Mouse (Mus musculus) heart, embryonic 11.5 days (tissue): ENCODE data around the gene Fbxw21. TPM values are rescaled to one million over a fixed set of nuclear protein-coding genes. Genes with fewer than 3 reads are reported as not detected.

Experiments used
- ATAC-seq: fragments of 200-750 bp; cut with Nextera tagmentation; replicated peaks from 2 replicates; pipeline ENCODE4 v1.8.0; 2017; ENCODE audit warnings: moderate library complexity; ENCODE audit not compliant: insufficient number of reproducible peaks, low FRiP score, low TSS enrichment
- H3K27ac ChIP-seq: fragments of 300-500 bp; sonication (generic); 2 replicates; pipeline ENCODE4 v1.5.1; 2014; ENCODE audit warnings: mild to moderate bottlenecking, low read depth, low read length
- H3K27me3 ChIP-seq: fragments of 300-500 bp; sonication (generic); 2 replicates; pipeline ENCODE4 v1.6.1; 2014; ENCODE audit warnings: mild to moderate bottlenecking, low read length, mixed read lengths; ENCODE audit not compliant: control insufficient read depth, insufficient read depth
- H3K36me3 ChIP-seq: fragments of 300-500 bp; sonication (generic); 2 replicates; pipeline ENCODE4 v1.6.1; 2014; ENCODE audit warnings: mild to moderate bottlenecking, low read length, moderate library complexity, mixed read lengths; ENCODE audit not compliant: control insufficient read depth, insufficient read depth
- H3K4me1 ChIP-seq: fragments of 300-500 bp; sonication (generic); 2 replicates; pipeline ENCODE4 v1.6.1; 2014; ENCODE audit warnings: low read length; ENCODE audit not compliant: control insufficient read depth, insufficient read depth
- H3K4me2 ChIP-seq: fragments of 300-500 bp; sonication (generic); 2 replicates; pipeline ENCODE4 v1.6.1; 2014; ENCODE audit warnings: mild to moderate bottlenecking, moderate library complexity
- H3K4me3 ChIP-seq: fragments of 300-500 bp; sonication (generic); 2 replicates; pipeline ENCODE4 v1.5.1; 2014; ENCODE audit warnings: low read depth, low read length
- H3K9ac ChIP-seq: fragments of 300-500 bp; sonication (generic); 2 replicates; pipeline ENCODE4 v1.6.1; 2014; ENCODE audit warnings: mild to moderate bottlenecking, low read depth, low read length, moderate library complexity
- H3K9me3 ChIP-seq: fragments of 300-500 bp; sonication (generic); replicated peaks from 2 replicates; pipeline ENCODE4 v1.6.1; 2016; ENCODE audit warnings: low read length; ENCODE audit not compliant: control insufficient read depth
- WGBS: fragments of 180-500 bp; shearing (Covaris S2); extraction: QIAGEN DNeasy Blood & Tissue Kit; methylation state at CpG from one replicate; pipeline ENCODE4 v1.1.7; 2014; ENCODE audit not compliant: insufficient replicate concordance; 5-methylcytosine and 5-hydroxymethylcytosine counted together
- polyA plus RNA-seq: library from polyadenylated mRNA; unstranded; fragments of >200 nt; fragmentation: Nextera tagmentation; extraction: Ambion mirVana; gene quantifications from 2 replicates; pipeline ENCODE4 v1.2.1, GENCODE M21; 2014

The Fbxw21 gene
- polyA plus RNA-seq, 1 experiment from 2014 or later, result not detected

DNA sequence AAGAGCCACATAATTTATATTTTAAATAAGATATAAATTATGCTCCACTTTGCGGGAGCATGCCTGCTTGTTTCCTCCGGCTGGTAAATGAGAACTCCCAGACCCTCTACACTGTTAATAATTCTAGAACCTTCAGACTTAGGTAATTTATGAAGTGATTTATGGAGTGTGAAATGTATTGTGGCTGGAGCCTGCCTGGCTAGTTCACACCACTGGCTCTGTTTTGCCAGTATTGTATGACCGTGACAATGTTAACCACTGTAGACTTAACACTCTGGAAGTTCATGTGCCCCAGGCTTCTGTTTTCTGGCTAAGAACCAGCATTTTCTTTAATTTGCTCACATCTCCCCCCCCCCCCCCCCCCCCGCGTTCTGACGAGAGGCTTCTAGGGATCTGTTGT, 54.5 kb downstream of the Fbxw21 start:
- Histone ChIP-seq H3K36me3 (peaks cover 39% of the 10 kb centered on the region), H3K27ac (no peak overlapping the region), H3K4me1 (peaks cover 10% of the 10 kb centered on the region), H3K4me2 (no peak overlapping the region), H3K27me3 (no peaks in the 10 kb centered on the region), H3K4me3 (no peak overlapping the region), H3K9ac (no peak overlapping the region), H3K9me3 (no peaks in the 10 kb centered on the region)
- WGBS, result 74% methylated on average over 5 of the region's 6 CpGs
- no peak for ATAC-seq

GRCm38 (mm10) chr9:109105648-109106047, 56.2 kb downstream of the Fbxw21 start:
- WGBS, result 89% methylated on average over 12 of the region's 12 CpGs
- H3K4me3 ChIP-seq, result no peak overlapping the region
- H3K27ac ChIP-seq, result no peak overlapping the region
- H3K9me3 ChIP-seq, result no peaks in the 10 kb centered on the region
- H3K36me3 ChIP-seq, result peaks cover 34% of the 10 kb centered on the region
- no peaks in the 10 kb centered on the region for H3K27me3 ChIP-seq
- no peak for ATAC-seq
- H3K9ac ChIP-seq, result no peak overlapping the region
- H3K4me1 ChIP-seq, result peaks cover 10% of the 10 kb centered on the region
- H3K4me2 ChIP-seq, result no peak overlapping the region

- WGBS, result 76% methylated on average over 12 of the region's 12 CpGs
- H3K4me1 ChIP-seq, result peaks cover 10% of the 10 kb centered on the region
- peaks cover 32% of the 10 kb centered on the region for H3K36me3 ChIP-seq
- no peak overlapping the region for H3K4me3 ChIP-seq
- no peak overlapping the region for H3K27ac ChIP-seq
- no peaks in the 10 kb centered on the region for H3K27me3 ChIP-seq
- no peak overlapping the region for H3K9ac ChIP-seq
- ATAC-seq, result no peak
- H3K9me3 ChIP-seq, result no peaks in the 10 kb centered on the region
- no peak overlapping the region for H3K4me2 ChIP-seq
Observed at GRCm38 (mm10) chr9:109105011-109105410, 56.8 kb downstream of the Fbxw21 start.

- WGBS, result 90% methylated on average over 9 of the region's 9 CpGs
- Histone ChIP-seq H3K27ac (no peak overlapping the region), H3K27me3 (no peaks in the 10 kb centered on the region), H3K9me3 (no peaks in the 10 kb centered on the region), H3K4me2 (no peak overlapping the region), H3K4me1 (peaks cover 18% of the 10 kb centered on the region), H3K4me3 (no peak overlapping the region), H3K9ac (no peak overlapping the region), H3K36me3 (peaks cover 25% of the 10 kb centered on the region)
- ATAC-seq, result no peak
Observed at GRCm38 (mm10) chr9:109104083-109104482, 57.8 kb downstream of the Fbxw21 start.

GRCm38 (mm10) chr9:109103250-109103649, 58.6 kb downstream of the Fbxw21 start:
- Histone ChIP-seq H3K36me3 (peaks cover 19% of the 10 kb centered on the region), H3K4me3 (no peak overlapping the region), H3K4me1 (peaks cover 26% of the 10 kb centered on the region), H3K27me3 (no peaks in the 10 kb centered on the region), H3K9me3 (no peaks in the 10 kb centered on the region), H3K4me2 (no peak overlapping the region), H3K27ac (no peak overlapping the region), H3K9ac (no peak overlapping the region)
- WGBS, result 65% methylated on average over 7 of the region's 7 CpGs
- no peak for ATAC-seq

DNA sequence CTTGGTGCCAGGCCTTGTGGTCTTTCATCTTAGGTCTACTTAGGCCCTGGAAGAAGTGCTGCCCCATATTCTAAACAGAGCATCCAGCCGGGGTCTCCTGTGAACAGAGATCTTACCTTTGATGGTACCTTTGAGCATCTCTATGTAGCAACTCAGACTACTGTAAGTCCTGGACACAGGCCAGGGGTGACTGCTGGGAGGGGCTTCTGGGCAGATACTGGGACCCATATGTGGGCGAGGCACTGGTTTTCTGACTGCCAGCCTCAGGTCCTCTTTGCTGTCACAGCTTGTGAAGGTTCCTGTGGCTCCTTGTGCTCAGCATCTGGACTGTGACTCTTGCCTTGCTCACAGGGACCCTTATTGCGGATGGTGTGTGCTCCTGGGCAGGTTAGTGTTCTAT, 59.3 kb downstream of the Fbxw21 start:
- Histone ChIP-seq H3K27ac (no peak overlapping the region), H3K4me3 (no peak overlapping the region), H3K27me3 (no peaks in the 10 kb centered on the region), H3K4me2 (no peak overlapping the region), H3K36me3 (peaks cover 19% of the 10 kb centered on the region), H3K4me1 (peaks cover 33% of the 10 kb centered on the region), H3K9me3 (no peaks in the 10 kb centered on the region), H3K9ac (no peak overlapping the region)
- no peak for ATAC-seq
- WGBS, result 84% methylated on average over 3 of the region's 3 CpGs

- Histone ChIP-seq H3K4me3 (no peak overlapping the region), H3K9me3 (no peaks in the 10 kb centered on the region), H3K9ac (no peak overlapping the region), H3K27ac (no peak overlapping the region), H3K4me2 (no peak overlapping the region), H3K36me3 (peaks cover 19% of the 10 kb centered on the region), H3K27me3 (no peaks in the 10 kb centered on the region), H3K4me1 (peaks cover 39% of the 10 kb centered on the region)
- 79% methylated on average over 5 of the region's 5 CpGs for WGBS
- ATAC-seq, result no peak
Observed at GRCm38 (mm10) chr9:109101933-109102445, 59.9 kb downstream of the Fbxw21 start.

GRCm38 (mm10) chr9:109100307-109100928, 61.4 kb downstream of the Fbxw21 start:
- Histone ChIP-seq H3K4me1 (peaks cover 48% of the 10 kb centered on the region), H3K27ac (no peak overlapping the region; the same call in 1 of the 2 replicates), H3K9ac (no peak overlapping the region), H3K4me3 (no peak overlapping the region), H3K36me3 (peaks cover 12% of the 10 kb centered on the region), H3K27me3 (no peaks in the 10 kb centered on the region), H3K4me2 (no peak overlapping the region), H3K9me3 (no peaks in the 10 kb centered on the region)
- no peak for ATAC-seq
- whole genome bisulfite sequencing, result 83% methylated on average over 20 of the region's 20 CpGs

- Histone ChIP-seq H3K9me3 (no peaks in the 10 kb centered on the region), H3K4me1 (peaks cover 46% of the 10 kb centered on the region), H3K27ac (peak overlapping the region; percentile 97), H3K4me3 (0 out of 2 replicates have a peak overlapping the region, but pooled peaks have one; percentile 25), H3K36me3 (peaks cover 12% of the 10 kb centered on the region), H3K9ac (peak overlapping the region; percentile 43; the same call in 1 of the 2 replicates), H3K27me3 (no peaks in the 10 kb centered on the region), H3K4me2 (peak overlapping the region; percentile 88)
- peak; percentile 60 for ATAC-seq
- 26% methylated on average over 6 of the region's 6 CpGs for WGBS
Observed at GRCm38 (mm10) chr9:109098969-109099368, 62.9 kb downstream of the Fbxw21 start.
